Mouse (Mus musculus): ENCODE measurements at regions not wholly inside any gene's neighbourhood (a gene's known extent, or its start where the extent isn't known, plus 50 kb on each side); places are given as distances from the start of the nearest gene placed in this dataset.

GRCm38 (mm10) chr1:137200931-137201330, 240.7 kb upstream of the Nr5a2 start:
- DNase-seq: no peak

GRCm38 (mm10) chr1:137195962-137196361, 235.7 kb upstream of the Nr5a2 start:
- no peak for DNase-seq

- DNase-seq: no peak
Observed at GRCm38 (mm10) chr1:137195065-137195620, 234.9 kb upstream of the Nr5a2 start.

- no peak for DNase-seq
Observed at GRCm38 (mm10) chr1:137178231-137178630, 218.0 kb upstream of the Nr5a2 start.

GRCm38 (mm10) chr1:137176696-137177095, 216.4 kb upstream of the Nr5a2 start:
- no peak for DNase-seq

- no peak for DNase-seq
Observed at GRCm38 (mm10) chr1:137174081-137174480, 213.8 kb upstream of the Nr5a2 start.

- DNase-seq: no peak
Observed at GRCm38 (mm10) chr1:137172128-137172527, 211.9 kb upstream of the Nr5a2 start.

GRCm38 (mm10) chr1:137171451-137171850, 211.2 kb upstream of the Nr5a2 start:
- DNase-seq: no peak

- DNase-seq: no peak
Observed at GRCm38 (mm10) chr1:137147891-137148290, 187.6 kb upstream of the Nr5a2 start.

GRCm38 (mm10) chr1:137141879-137142570, 181.8 kb upstream of the Nr5a2 start:
- DNase-seq: no peak

GRCm38 (mm10) chr1:137141372-137141771, 181.1 kb upstream of the Nr5a2 start:
- no peak for DNase-seq

- DNase-seq: no peak
Observed at GRCm38 (mm10) chr1:137136156-137136555, 175.9 kb upstream of the Nr5a2 start.

- no peak for DNase-seq
Observed at GRCm38 (mm10) chr1:137133734-137134133, 173.5 kb upstream of the Nr5a2 start.

GRCm38 (mm10) chr1:137130264-137130663, 170.0 kb upstream of the Nr5a2 start:
- DNase-seq: no peak

GRCm38 (mm10) chr1:137129116-137129515, 168.9 kb upstream of the Nr5a2 start:
- no peak for DNase-seq

- no peak for DNase-seq
Observed at GRCm38 (mm10) chr1:137117866-137118265, 157.6 kb upstream of the Nr5a2 start.

GRCm38 (mm10) chr1:137106444-137106843, 146.2 kb upstream of the Nr5a2 start:
- DNase-seq: no peak

GRCm38 (mm10) chr1:137091762-137092161, 131.5 kb upstream of the Nr5a2 start:
- no peak for DNase-seq

GRCm38 (mm10) chr1:137088148-137088547, 127.9 kb upstream of the Nr5a2 start:
- DNase-seq: no peak

- no peak for DNase-seq
Observed at GRCm38 (mm10) chr1:137086766-137087165, 126.5 kb upstream of the Nr5a2 start.

GRCm38 (mm10) chr1:137083500-137083899, 123.3 kb upstream of the Nr5a2 start:
- no peak for DNase-seq

- DNase-seq: no peak
Observed at GRCm38 (mm10) chr1:137079401-137080003, 119.3 kb upstream of the Nr5a2 start.

- DNase-seq: no peak
Observed at GRCm38 (mm10) chr1:137074787-137075186, 114.5 kb upstream of the Nr5a2 start.

GRCm38 (mm10) chr1:137073857-137074572, 113.8 kb upstream of the Nr5a2 start:
- DNase-seq: no peak

All from cerebellum, adult 9-10 months (tissue).